In the genomic region with DNA sequence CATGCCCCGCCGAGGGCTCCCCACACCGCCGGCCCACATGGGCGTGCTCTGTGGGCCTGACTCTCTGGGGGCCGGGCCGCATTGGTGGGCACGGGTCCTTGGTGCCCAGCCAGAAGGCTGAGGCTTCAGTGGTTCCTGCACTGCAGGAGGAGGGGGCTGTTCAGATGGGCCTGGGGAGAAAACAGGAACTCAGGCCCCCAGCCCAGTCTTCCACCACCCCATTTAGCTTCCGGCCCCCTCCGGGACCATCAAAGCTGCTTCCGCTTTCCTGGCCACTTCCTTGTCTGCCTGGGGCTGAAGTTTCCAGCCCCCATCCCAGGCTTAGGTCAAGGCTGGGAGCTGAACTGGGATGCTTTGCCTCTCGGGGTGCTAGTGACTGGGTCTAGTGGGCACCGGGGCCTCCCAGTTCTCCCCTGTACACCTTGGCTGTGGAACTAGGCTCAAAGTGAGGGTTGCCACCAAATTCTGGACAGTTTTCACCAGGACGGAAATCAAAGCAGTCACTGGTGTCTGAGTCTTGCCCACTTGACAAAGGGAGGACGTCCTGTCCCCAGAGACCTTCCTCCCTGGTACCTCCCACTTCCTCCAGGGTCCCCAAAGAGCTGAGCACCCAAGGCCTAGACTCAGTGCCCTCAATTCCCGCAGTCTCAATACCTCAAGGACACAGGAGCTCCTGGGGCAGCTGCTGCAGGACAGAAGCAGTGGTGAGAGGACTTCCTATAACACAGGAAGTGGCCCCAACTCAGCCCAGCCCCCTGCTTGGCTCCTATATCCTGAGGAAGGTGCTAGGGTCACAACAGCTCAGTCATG, we compare ENCODE assay signal across 9 mouse cellular contexts. TPM values are rescaled to one million over a fixed set of nuclear protein-coding genes. Genes with fewer than 3 reads are reported as not detected.
DNase-seq lines count a peak whose midpoint lies in the region; ATAC-seq and TF ChIP-seq lines count a peak whose summit lies in the region.
"Had no signal": no experiment of that assay in that cellular context is flagged by ENCODE, and none has a peak within 500 bp of the region (broad histone marks: within the 10 kb centered on the region; RNA-seq: fewer than 3 reads in every experiment).

No protein-coding gene starts in this region.

- peaks cover 10% of the 10 kb centered on the region for H3K27me3 ChIP-seq in embryonic facial prominence, embryonic 10.5 days (replicated peaks; ENCODE audit: low read depth, poor library complexity, severe bottlenecking)
- no peaks in the 10 kb centered on the region for H3K27me3 ChIP-seq in liver, embryonic 14.5 days (ENCODE audit: control insufficient read depth, insufficient read depth, low read length)
- H3K27me3 ChIP-seq: Patski had no signal

- WGBS in embryonic facial prominence, embryonic 10.5 days: 80% methylated on average over 16 of the region's 16 CpGs
- WGBS in liver, embryonic 14.5 days (ENCODE audit: insufficient replicate concordance): 22% methylated on average over 16 of the region's 16 CpGs

- DNase-seq in gastrocnemius, adult 2 months: no peak
- no peak for DNase-seq in gastrocnemius, adult 18-20 months (ENCODE audit: low spot score)
- no peak for DNase-seq in embryonic facial prominence, embryonic 10.5 days (ENCODE audit: low spot score)
- no peak for DNase-seq in liver, embryonic 14.5 days (ENCODE audit: low read depth in 3 of 3, low spot score in 3 of 3)
- DNase-seq in spleen, adult 12 weeks (ENCODE audit: low spot score): peak; percentile 33
- DNase-seq in gastrocnemius, adult 8-10 months (ENCODE audit: low spot score in 2 of 2): no peak
- no peak for DNase-seq in urinary bladder, postnatal 25 days (ENCODE audit: low spot score)

- peak overlapping the region; percentile 81 for H3K27ac ChIP-seq in gastrocnemius, adult 2 months
- H3K27ac ChIP-seq in embryonic facial prominence, embryonic 10.5 days (replicated peaks): peak overlapping the region; percentile 71
- peak overlapping the region; percentile 38 for H3K27ac ChIP-seq in liver, embryonic 14.5 days

- peaks cover 52% of the 10 kb centered on the region for H3K4me1 ChIP-seq in embryonic facial prominence, embryonic 10.5 days
- H3K4me1 ChIP-seq in liver, embryonic 14.5 days (replicated peaks; ENCODE audit: control insufficient read depth in 2 of 2, insufficient read depth in 2 of 2, low read length in 1 of 2): peaks cover 29 to 35% of the 10 kb centered on the region in 2 experiments

- no peak for TF ChIP-seq EP300 in liver, embryonic 14.5 days (IDR thresholded peaks at IDR 0.05; ENCODE audit: low read depth)

- peak overlapping the region; percentile 83 for H3K4me3 ChIP-seq in gastrocnemius, adult 2 months
- H3K4me3 ChIP-seq in embryonic facial prominence, embryonic 10.5 days: peak overlapping the region; percentile 35
- peak overlapping the region; percentile 28 to 79 for H3K4me3 ChIP-seq in liver, embryonic 14.5 days (ENCODE audit: insufficient read depth in 1 of 2, low read depth in 2 of 2, low read length in 2 of 2)

- no peaks in the 10 kb centered on the region for H3K9me3 ChIP-seq in embryonic facial prominence, embryonic 10.5 days
- no peaks in the 10 kb centered on the region for H3K9me3 ChIP-seq in liver, embryonic 14.5 days (ENCODE audit: control insufficient read depth, low read length)

- ATAC-seq in inflammation-experienced regulatory T-cells, adult 6 months: peak; percentile 20
- ATAC-seq in liver, embryonic 14.5 days (ENCODE audit: insufficient read depth): no peak
- ATAC-seq: Patski had no signal

- intact Hi-C loops in gastrocnemius, adult 2 months (cut with DNase I): no loop called here

- no peak for TF ChIP-seq CTCF in gastrocnemius, adult 2 months (IDR thresholded peaks at IDR 0.05)
- no peak for TF ChIP-seq CTCF in liver, embryonic 14.5 days (IDR thresholded peaks at IDR 0.05; ENCODE audit: low read depth)

- peaks cover 69% of the 10 kb centered on the region for H3K36me3 ChIP-seq in embryonic facial prominence, embryonic 10.5 days (replicated peaks)
- H3K36me3 ChIP-seq in liver, embryonic 14.5 days (replicated peaks; ENCODE audit: control insufficient read depth, insufficient read depth, low read depth): peaks cover 22% of the 10 kb centered on the region

- H3K4me2 ChIP-seq in liver, embryonic 14.5 days (ENCODE audit: low read depth): peak overlapping the region; percentile 95

- H3K9ac ChIP-seq in liver, embryonic 14.5 days (replicated peaks): peak overlapping the region; percentile 80

RNA-seq across cellular contexts. Expression of gene Sipa1, which starts 2.4 kb away (rescaled TPM):
- total RNA-seq in gastrocnemius, adult 2 months (2021): 10 to 100 TPM in 1 of 2 experiments, 1 to 10 TPM in 1; 10.0 to 11.0 TPM
- 1 to 10 TPM; 5.6 to 8.2 TPM for total RNA-seq in gastrocnemius, adult 18-20 months (2021)
- 28.7 and 31.2 TPM in 2 replicates for polyA plus RNA-seq in embryonic facial prominence, embryonic 10.5 days (2016; fragmentation: Nextera tagmentation; extraction: Ambion mirVana)
- polyA plus RNA-seq in inflammation-experienced regulatory T-cells, adult 6 months (2017; shearing (Covaris generic)): 10 to 100 TPM; 23.3 to 28.7 (median 25.0) TPM
- 27.5 and 33.2 TPM in 2 replicates for polyA plus RNA-seq in liver, embryonic 14.5 days (2012; rRNA removed)
- polyA plus RNA-seq in liver, embryonic 14.5 days (2014; fragmentation: Nextera tagmentation; extraction: Ambion mirVana): 14.3 and 18.9 TPM in 2 replicates
- total RNA-seq in gastrocnemius, adult 8-10 months (2022): 1 to 10 TPM; 2.1 to 6.9 (median 6.3) TPM

RNA-seq across cellular contexts. Expression of gene Rela, which starts 23.9 kb away (rescaled TPM):
- total RNA-seq in gastrocnemius, adult 2 months (2021): 10 to 100 TPM; 14.6 to 14.7 TPM
- 10 to 100 TPM; 14.6 to 19.3 TPM for total RNA-seq in gastrocnemius, adult 18-20 months (2021)
- polyA plus RNA-seq in embryonic facial prominence, embryonic 10.5 days (2016; fragmentation: Nextera tagmentation; extraction: Ambion mirVana): 34.3 and 36.8 TPM in 2 replicates
- polyA plus RNA-seq in inflammation-experienced regulatory T-cells, adult 6 months (2017; shearing (Covaris generic)): 100 to 1,000 TPM in 2 of 3 experiments, 10 to 100 TPM in 1; 95.8 to 144 (median 126) TPM
- 14.8 and 19.9 TPM in 2 replicates for polyA plus RNA-seq in liver, embryonic 14.5 days (2012; rRNA removed)
- polyA plus RNA-seq in liver, embryonic 14.5 days (2014; fragmentation: Nextera tagmentation; extraction: Ambion mirVana): 18.9 and 21.9 TPM in 2 replicates
- 10 to 100 TPM; 13.8 to 20.5 (median 15.0) TPM for total RNA-seq in gastrocnemius, adult 8-10 months (2022)

RNA-seq across cellular contexts. Expression of gene Map3k11, which starts 27.4 kb away (rescaled TPM):
- total RNA-seq in gastrocnemius, adult 2 months (2021): 10 to 100 TPM in 1 of 2 experiments, 1 to 10 TPM in 1; 8.7 to 11.8 TPM
- 1 to 10 TPM; 8.6 to 9.4 TPM for total RNA-seq in gastrocnemius, adult 18-20 months (2021)
- 32.1 and 34.0 TPM in 2 replicates for polyA plus RNA-seq in embryonic facial prominence, embryonic 10.5 days (2016; fragmentation: Nextera tagmentation; extraction: Ambion mirVana)
- polyA plus RNA-seq in inflammation-experienced regulatory T-cells, adult 6 months (2017; shearing (Covaris generic)): 1 to 10 TPM; 6.6 to 8.7 (median 7.8) TPM
- polyA plus RNA-seq in liver, embryonic 14.5 days (2012; rRNA removed): 13.7 and 14.5 TPM in 2 replicates
- polyA plus RNA-seq in liver, embryonic 14.5 days (2014; fragmentation: Nextera tagmentation; extraction: Ambion mirVana): 9.1 and 10.8 TPM in 2 replicates
- total RNA-seq in gastrocnemius, adult 8-10 months (2022): 1 to 10 TPM; 7.1 to 8.7 (median 8.1) TPM

RNA-seq across cellular contexts. Expression of gene Pcnx3, which starts 27.6 kb away (rescaled TPM):
- 10 to 100 TPM; 12.6 to 14.0 TPM for total RNA-seq in gastrocnemius, adult 2 months (2021)
- total RNA-seq in gastrocnemius, adult 18-20 months (2021): 10 to 100 TPM; 12.5 to 13.8 TPM
- 30.3 and 30.6 TPM in 2 replicates for polyA plus RNA-seq in embryonic facial prominence, embryonic 10.5 days (2016; fragmentation: Nextera tagmentation; extraction: Ambion mirVana)
- 10 to 100 TPM; 14.8 to 26.0 (median 21.1) TPM for polyA plus RNA-seq in inflammation-experienced regulatory T-cells, adult 6 months (2017; shearing (Covaris generic))
- 19.8 and 25.9 TPM in 2 replicates for polyA plus RNA-seq in liver, embryonic 14.5 days (2012; rRNA removed)
- 9.1 and 9.8 TPM in 2 replicates for polyA plus RNA-seq in liver, embryonic 14.5 days (2014; fragmentation: Nextera tagmentation; extraction: Ambion mirVana)
- 10 to 100 TPM; 11.8 to 15.2 (median 13.7) TPM for total RNA-seq in gastrocnemius, adult 8-10 months (2022)

RNA-seq across cellular contexts. Expression of gene Kcnk7, which starts 43.0 kb away (rescaled TPM):
- total RNA-seq in gastrocnemius, adult 2 months (2021): not detected
- total RNA-seq in gastrocnemius, adult 18-20 months (2021): not detected
- polyA plus RNA-seq in embryonic facial prominence, embryonic 10.5 days (2016; fragmentation: Nextera tagmentation; extraction: Ambion mirVana): 0.19 and 0.23 TPM in 2 replicates
- polyA plus RNA-seq in inflammation-experienced regulatory T-cells, adult 6 months (2017; shearing (Covaris generic)): 1 to 10 TPM; 1.5 to 5.7 (median 2.6) TPM
- polyA plus RNA-seq in liver, embryonic 14.5 days (2012; rRNA removed): 0.04 TPM in 1 of 2 replicates, not detected in the other
- 0.17 and 0.27 TPM in 2 replicates for polyA plus RNA-seq in liver, embryonic 14.5 days (2014; fragmentation: Nextera tagmentation; extraction: Ambion mirVana)
- total RNA-seq in gastrocnemius, adult 8-10 months (2022): not detected
